Mouse (Mus musculus) brain, embryonic 18.5 days (tissue): ENCODE data around the gene Fndc10.
"Not testable (repeated sequence)": the region's sequence is repeated elsewhere in the genome, so short reads cannot be mapped to it uniquely, and the experiment has no call there.

Experiments used
- DNase-seq: peaks from one replicate; pipeline ENCODE4 v3.0.0-alpha.2; 2012; ENCODE audit warnings: low read depth, low spot score

Gene Fndc10

GRCm38 (mm10) chr4:155734951-155735702, 41.0 kb downstream of the Fndc10 start:
- DNase-seq, result peak; percentile 10

GRCm38 (mm10) chr4:155735788-155736187, 41.6 kb downstream of the Fndc10 start:
- no peak for DNase-seq

- no peak for DNase-seq
Observed at GRCm38 (mm10) chr4:155736421-155736820, 42.3 kb downstream of the Fndc10 start.

- DNase-seq, result no peak
Observed at GRCm38 (mm10) chr4:155738262-155738661, 44.1 kb downstream of the Fndc10 start.

GRCm38 (mm10) chr4:155739152-155739551, 45.0 kb downstream of the Fndc10 start:
- DNase-seq, result no peak

- DNase-seq, result no peak
Observed at GRCm38 (mm10) chr4:155739741-155740636, 45.8 kb downstream of the Fndc10 start.

GRCm38 (mm10) chr4:155740681-155741080, 46.5 kb downstream of the Fndc10 start:
- DNase-seq, result not testable (repeated sequence)

- DNase-seq, result no peak
Observed at GRCm38 (mm10) chr4:155742684-155743083, 48.5 kb downstream of the Fndc10 start.

- no peak for DNase-seq
Observed at GRCm38 (mm10) chr4:155744474-155744873, 50.3 kb downstream of the Fndc10 start.

- no peak for DNase-seq
Observed at GRCm38 (mm10) chr4:155745136-155745535, 51.0 kb downstream of the Fndc10 start.
